Mouse (Mus musculus) layer of hippocampus, adult 9-11 months (tissue): ENCODE data around the gene Eya3.
"Not testable (repeated sequence)": the region's sequence is repeated elsewhere in the genome, so short reads cannot be mapped to it uniquely, and the experiment has no call there.

Experiments used
- DNase-seq: peaks from one replicate; pipeline ENCODE4 v3.0.0; 2022

The Eya3 gene

DNA sequence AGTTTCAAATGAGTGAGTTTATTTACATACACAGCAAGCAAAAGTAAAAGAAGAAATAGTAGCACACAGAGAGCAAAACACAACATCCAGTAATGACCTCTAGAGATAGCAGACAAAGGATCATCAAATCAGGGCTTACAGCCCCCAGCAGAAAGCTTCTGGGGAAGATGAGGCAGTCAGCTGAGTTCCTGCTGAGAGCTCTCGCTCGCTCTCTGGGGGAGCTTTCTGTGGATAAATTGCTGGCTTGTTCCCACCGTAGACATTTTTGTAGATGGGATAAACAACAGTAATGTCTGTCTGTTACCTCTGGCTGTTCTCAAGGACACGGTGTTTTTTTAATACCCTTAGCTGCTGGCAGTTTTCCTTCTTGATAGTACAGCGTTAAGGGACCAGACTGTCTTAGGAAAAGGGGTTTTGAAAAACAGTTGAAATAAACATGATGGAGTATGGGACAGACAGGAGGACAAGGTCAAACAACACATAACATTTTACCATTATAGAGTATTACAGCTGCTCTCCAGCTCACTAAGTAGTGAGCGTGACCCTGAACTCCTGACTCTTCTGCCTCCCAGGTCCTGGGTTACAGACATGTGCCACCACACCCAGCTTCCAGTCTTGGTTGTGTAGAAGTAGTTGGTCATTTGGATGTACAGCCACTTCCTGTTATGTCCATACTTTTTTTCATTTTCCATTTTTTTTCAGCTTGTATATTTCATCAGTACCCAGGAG is 10.6 kb downstream of the Eya3 start:
- no peak for DNase-seq

DNA sequence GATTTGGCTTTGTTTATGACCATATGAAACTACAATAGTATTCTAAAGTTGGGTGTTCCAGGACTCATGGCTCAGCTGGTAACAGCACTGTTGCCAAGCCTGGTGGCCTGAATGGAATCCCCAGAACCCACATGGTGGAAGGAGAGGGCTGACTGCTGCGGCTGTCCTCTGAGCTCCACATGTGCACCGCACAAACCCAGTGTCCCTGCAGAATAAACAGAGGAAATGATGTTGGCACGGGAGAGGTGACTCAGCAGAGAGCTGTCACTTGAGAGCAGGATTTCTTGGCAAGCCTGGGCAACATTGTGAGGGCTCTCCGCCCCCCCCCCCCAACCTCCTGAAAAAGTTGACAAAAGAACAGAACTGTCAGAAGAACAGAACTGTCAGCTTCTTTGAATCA is 14.1 kb downstream of the Eya3 start:
- DNase-seq, result no peak

DNA sequence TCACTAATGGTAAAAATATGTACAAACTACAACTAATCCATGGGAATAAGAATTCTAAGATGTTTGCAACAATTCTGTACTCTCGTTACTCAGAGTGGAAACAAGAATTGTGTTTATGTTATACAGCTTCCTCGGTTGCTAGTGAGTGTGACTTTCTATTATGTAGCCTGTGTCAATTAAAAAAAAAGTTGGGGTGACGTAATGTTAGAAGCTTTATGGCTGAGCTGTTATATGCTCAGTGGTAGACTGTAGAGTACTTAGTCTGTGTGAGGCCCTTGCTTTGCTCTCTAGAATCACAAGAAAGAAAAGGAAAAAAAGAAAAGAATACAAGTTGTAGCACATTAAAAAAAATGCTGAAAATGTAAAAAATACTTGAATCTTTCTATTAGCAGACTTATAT is 15.0 kb downstream of the Eya3 start:
- no peak for DNase-seq

DNA sequence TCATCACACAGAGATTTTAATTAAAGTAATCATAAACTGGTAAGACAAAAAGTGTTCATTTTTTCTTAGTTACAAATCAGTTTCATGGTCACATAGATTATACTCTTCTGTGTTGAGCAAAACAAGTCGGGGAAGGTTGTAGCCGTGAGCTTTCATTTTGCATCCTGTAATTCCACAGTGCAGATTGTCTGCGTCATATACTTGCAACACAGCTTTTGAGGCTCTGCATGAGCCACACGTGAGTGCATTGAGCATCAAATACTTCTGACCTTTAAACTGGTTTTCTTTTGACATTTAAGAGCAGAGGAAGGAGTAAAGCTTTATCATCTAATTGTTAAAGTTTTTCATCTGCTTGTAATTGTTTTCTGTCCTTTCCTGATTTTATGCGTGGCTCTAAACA is 16.5 kb downstream of the Eya3 start:
- DNase-seq, result no peak

DNA sequence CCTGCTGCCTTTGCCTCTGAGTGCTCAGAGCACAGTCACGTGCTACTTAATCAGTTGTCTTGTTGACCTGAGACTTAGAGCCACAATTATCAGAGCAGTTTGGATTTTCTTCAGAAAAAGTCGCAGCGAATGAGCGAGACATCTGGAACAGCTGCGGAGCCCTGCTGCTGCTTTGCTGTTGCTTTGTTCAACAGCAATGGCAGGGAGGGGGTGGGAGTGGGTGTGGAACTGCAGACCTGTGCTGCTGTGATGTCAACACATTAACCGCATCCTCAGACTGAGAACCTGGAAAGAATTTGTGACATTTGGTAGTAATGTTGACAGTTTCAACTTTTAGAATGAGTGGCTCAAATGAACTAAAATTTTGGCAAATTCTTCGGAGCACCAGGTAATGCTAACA is 20.3 kb downstream of the Eya3 start:
- no peak for DNase-seq

DNA sequence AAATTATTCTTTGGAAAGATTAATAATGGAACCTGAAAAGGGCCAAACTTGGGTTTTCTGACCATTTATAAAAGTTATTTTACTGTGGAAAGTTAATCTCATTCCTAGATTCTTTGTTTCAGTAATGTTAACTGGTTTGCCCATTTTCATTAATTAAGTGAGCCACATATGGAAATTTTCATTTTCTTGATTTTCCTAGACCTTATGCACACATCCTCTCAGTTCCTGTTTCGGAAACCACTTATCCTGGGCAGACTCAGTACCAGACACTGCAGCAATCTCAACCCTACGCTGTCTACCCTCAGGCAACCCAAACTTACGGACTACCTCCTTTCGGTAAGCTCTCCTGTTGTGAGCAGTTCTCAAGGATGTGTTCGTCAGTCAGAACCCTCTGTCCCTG is 33.9 kb downstream of the Eya3 start:
- DNase-seq, result no peak

DNA sequence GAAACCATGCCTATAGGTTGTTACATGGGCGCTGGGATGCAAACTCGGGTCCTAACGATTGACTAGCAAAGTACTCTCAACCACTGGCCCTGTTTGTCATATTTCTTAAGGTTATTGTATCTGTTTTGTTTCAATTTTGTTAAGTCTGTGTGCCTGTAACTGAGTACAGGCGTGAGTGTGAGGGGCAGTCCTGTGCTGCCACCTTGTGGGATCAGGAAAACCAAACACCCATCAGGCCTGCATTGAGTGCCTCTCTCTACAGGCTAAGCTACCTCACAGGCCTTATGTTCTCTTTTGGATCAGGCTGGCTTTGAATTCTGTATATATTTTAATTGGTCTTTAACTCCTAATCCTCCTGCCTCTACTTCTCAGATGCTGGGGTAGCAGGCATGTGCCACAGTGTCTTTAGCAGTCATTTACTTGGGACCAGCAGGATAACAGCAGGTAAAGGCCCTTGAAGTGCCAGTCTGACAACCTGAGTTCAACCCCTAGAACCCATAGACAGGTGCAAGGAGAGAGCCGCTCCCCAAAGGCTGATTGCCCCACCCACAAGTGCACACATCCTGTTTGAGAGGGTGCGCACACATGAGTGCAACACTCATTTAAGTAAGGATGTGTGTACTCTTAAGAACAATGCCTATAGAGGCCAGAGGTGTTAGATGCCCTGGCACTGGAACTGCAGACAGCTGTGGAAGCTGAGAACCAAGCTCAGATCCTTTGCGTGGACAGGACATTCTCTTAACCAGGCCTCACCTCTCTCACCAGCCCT is 38.2 kb downstream of the Eya3 start:
- no peak for DNase-seq

DNA sequence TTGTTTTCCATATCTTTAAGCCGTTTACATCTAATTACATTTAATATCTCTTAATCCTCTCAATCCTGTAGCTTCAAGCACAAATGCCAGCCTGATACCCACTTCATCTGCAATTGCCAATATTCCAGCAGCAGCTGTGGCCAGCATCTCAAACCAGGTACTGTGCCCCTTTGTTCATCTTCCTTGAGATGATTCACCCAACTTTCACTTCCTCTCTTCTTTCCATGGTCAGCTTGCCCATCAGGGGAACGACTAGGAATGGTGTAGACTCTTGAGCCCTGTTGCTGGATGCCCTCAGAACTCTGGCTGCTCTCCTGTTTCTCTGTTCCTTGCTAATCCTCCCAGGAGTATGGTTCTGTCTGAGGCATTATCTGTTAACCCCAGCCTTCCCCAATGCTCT is 50.8 kb downstream of the Eya3 start:
- no peak for DNase-seq

DNA sequence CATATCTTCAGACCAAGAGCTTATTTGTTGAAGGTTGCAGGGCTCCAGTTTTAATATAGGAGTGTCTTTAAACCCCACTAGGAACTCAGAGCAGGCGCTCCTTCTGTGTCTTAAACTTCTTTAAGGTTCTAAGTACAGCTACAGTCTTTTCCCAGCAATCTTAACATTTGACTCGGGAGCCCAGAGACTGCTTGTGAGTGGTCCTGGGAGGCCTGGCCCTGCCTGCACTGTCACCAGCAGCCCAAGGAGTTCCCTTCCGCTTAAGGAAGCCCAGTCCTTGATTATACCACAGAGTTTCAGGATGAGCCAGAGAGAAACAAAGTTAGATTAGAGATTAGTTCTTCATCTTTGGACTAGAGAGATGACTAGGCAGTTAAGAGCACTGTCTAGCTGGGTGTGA is 54.6 kb downstream of the Eya3 start:
- DNase-seq, result no peak

DNA sequence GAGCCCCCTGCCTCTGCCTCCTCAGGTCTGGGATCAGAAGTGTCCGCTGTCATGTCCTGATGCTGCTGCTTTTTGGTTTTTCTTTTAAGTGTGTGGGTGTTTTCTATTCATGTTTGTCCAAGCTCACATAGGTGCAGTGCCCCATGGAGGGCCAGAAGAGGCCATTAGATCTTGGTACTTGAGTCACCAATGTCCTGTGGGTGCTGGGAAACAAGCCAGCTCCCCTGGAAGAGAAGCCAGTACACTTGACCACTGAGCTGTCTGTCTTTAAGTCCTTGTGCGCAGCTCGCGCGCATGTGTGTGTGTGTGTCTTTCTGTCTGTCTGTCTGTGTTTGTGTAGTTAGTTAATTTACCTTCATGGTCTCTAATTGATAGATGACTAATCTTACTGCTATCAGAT is 63.3 kb downstream of the Eya3 start:
- DNase-seq, result no peak

DNA sequence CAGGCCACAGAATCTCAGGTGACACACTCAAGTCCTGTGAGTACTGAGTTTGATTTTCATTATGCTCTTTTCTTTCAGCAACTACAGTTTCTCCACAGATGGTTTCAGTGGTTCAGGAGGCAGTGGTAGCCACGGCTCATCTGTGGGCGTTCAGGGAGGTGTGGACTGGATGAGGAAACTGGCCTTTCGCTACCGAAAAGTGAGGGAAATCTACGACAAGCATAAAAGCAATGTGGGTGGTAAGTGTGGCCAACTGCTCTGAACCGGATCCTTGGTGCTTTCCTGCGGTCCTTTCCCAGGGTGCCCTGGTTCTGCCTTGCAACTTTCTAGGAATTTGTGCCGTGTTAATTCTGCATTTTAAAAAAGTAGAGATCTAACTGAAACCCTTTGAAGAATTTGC is 68.1 kb downstream of the Eya3 start:
- no peak for DNase-seq

DNA sequence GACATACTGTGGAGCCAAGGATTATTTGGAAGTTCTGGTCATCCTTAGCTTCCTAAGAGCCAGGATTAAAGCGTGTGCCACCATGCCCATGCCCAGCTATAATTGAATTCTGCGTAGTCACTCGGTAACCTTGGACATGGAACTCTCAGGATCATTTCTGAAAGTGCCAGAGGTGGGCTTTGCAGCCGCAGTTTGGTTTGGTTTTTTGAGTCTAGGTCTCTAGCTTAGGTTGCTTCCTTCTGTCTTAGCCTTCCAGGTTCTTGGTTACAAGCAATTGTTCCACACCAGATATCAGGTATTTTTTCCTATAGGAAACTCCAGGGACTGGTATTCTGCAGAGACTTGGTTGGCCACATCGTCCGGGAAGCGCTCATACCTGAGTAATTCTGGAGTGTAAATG is 74.4 kb downstream of the Eya3 start:
- no peak for DNase-seq

DNA sequence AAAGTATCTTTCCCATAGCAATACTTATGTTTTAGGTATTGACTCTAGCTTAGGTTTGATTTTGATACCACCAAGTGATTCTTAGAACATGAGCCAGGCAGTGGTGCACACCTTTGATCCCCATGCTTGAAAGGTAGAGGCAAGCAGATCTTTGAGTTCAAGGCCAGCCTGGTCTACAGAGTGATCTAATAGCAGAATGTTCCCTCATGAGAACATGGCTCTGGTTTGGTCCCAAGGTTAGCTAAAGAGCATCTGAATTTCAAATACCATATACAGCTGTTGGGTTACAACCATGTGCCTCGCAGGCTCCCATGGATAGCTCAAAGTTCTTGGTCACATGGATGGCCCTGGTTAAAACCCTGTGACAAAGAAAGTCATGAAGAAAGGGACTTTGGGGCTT is 79.5 kb downstream of the Eya3 start:
- DNase-seq, result no peak

DNA sequence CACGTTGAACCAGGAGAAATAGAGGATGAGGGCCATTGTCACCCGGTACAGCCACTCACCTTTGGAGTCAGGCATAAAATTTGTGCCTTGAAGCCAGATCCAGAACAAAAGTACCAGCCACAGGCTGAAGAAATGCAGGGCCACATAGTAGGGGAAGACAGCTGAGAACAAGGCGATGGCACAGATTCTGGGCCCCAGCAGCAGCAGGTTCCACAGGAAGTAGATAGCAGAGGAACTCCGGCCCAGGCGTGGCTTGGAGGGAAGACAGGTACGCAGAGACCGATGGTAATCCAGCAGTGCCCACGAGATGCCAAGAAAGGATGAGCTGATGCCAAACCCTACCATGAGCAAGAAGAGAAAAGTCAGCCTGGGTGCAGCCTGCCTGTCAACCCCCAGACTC is 89.4 kb downstream of the Eya3 start:
- DNase-seq, result no peak

DNA sequence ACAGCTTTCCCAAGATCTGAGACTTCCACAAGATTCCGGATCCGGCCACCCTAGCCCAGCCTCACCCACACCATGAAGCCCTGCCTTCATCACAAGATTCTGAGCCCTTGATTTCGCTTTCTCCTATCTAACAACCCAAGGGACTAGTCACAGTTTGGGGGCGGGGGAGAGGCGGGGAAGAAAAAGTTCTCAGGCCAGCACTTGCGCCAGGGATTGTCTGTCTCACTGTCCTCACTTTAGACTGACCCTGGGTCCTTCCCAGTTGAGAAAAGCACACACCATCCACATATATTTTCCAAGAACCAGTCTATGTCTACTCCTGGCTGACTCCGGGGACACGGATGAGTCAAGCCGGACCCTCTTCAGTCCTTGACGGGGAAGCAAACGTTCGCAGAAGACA is 92.8 kb downstream of the Eya3 start:
- DNase-seq, result no peak

DNA sequence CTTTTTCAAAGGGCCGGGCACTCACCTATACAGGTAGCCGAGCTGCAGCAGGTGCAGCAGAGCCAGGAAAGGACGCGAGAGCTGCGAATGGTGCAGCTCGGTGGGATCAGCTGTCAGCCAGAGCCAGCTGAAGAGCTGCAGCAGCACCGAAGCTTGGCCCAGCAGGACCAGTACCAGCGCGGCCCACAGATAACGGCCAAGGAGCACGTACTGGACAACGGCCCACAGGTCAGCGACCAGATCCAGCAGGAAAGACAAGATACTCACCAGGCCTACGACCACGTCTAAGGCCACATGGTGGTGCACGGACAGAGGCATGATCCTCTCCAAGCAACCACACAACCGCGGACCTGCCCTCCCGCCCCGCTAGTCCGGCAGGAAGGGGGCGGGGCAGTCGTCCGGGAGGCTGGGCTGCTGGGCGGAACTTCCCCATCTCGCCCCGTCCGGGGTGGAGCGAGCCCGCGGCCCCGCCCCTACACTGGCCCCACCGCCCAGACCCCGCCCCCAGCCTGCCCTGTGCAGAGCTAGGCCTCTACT is 93.4 kb downstream of the Eya3 start, which contains the start of gene Xkr8:
Xkr8 (minus strand) TSS at position 399 of the 537 bp plus-strand sequence.
- peak; percentile 81 for DNase-seq

DNA sequence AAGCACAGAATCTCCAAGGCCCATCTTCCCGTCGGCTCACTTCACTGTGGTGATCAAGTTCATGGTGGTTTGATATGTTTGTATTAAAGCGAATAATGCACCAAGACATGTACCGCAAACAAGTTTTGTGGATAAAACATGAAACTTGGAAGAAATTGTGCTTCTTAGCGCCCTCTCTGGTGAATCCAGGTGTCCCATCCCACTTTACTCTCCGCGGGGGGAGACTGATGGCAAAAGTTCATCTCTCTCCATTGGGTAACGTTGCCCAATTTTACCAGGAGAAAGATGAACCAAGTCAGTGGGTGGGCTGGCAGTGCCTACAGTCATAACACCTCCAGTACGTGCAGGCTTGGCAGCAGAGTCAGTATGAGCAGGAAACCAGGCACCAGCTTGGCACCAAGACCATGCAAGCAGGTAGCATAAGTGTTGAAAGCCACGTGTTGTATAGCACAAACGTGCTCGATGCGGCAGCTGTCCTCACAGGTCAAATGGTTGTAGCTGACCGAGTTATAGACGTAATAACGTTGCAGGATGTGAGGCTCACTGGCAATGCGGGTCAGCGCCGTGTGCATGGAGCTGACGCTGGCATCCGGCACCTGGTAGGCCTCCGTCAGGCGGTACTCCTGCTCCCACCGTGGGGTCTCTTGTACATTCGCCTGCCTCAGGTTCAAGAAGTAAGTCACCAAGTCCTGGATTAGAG is 94.4 kb downstream of the Eya3 start:
- DNase-seq, result peak; percentile 38

DNA sequence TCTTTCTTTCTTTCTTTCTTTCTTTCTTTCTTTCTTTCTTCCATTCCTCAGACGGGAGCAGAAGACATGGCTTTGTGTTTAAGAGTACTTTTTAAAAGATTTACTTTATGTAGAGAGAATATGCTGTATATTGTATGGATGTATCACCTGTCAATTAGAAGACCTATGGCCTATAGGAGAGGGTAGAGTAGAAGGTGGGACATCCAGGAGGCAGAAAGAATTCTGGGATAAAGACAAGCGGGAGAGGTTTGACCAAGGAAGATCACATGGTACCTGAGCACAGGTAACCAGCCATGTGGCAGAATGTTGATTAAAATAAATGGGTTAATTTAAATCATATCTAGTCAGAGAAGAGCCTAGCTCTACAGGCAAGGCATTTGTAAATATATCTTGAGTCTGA is 96.0 kb downstream of the Eya3 start:
- DNase-seq, result no peak

DNA sequence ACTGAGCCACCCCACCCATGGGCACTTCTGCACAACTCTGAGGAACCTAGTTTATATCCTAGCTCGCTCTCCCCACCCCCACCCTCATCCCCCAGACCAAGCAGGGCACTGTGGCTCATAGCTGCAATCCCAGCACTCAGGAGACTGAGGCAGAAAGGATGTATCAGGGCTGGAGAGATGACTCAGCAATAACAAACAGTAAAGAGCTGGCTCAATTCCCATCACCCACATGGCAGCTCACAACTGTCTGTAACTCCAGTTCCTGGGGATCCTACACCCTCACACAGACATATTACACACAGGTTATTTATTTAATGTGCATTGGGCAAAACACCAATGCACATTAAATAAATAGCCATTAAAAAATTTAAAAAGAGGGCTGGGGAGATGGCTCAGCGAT is 96.6 kb downstream of the Eya3 start:
- no peak for DNase-seq

DNA sequence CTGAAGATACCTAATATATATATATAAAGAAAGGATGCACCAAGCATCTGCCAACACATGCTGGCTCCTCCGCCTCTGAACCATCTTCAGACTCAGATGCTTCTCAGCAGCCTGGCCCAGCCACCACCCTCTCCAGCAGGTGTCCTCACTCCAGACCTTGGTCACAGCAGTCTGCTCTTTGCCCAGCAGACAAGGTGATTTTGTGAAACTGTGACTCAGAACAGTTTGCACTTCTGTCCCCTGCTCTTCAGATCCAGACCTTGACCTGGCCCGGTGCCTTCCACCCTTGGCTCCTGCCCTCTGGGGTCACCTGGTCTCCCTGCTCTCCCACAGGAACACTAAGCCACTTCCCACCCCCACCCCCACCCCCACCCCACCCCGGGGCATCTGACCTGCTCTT is 97.1 kb downstream of the Eya3 start:
- no peak for DNase-seq

DNA sequence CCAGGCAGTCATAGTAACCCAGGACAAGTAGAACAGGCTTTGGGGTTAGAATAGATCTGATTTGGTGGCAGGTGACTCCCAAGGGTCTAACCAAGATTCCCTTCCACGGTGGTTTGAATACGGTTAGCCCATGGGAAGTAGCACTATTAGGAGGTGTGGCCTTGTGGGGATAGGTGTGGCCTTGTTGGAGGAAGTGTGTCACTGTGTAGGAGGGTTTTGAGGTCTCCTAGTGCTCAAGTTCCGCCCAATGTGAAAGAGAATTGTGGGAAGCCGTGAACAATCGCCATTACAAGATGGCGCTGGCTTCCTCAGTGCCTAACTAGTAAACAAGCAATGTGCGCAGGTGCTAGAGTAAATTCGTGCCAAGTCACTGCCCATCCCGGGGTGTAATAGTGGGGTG is 98.4 kb downstream of the Eya3 start:
- not testable (repeated sequence) for DNase-seq

DNA sequence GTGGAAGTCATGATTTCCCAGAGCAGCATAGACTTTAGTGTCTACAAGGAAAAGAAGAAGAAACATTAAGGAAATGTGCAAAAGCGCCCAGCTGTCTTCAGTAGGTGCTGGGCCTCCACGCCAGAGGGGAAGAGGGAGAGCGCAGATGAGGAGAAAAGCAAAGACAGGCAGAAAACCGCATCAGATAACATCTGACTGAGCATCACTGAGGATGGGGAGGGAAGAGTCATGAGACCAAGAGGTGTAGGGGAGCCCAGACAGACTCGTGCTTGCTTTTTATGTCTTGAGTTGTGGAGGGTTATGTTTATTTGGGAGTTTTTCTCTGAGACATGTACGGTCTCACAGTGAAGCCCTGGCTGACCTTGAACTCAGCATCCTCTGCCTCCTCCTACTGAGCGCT is 102.7 kb downstream of the Eya3 start:
- DNase-seq, result no peak

DNA sequence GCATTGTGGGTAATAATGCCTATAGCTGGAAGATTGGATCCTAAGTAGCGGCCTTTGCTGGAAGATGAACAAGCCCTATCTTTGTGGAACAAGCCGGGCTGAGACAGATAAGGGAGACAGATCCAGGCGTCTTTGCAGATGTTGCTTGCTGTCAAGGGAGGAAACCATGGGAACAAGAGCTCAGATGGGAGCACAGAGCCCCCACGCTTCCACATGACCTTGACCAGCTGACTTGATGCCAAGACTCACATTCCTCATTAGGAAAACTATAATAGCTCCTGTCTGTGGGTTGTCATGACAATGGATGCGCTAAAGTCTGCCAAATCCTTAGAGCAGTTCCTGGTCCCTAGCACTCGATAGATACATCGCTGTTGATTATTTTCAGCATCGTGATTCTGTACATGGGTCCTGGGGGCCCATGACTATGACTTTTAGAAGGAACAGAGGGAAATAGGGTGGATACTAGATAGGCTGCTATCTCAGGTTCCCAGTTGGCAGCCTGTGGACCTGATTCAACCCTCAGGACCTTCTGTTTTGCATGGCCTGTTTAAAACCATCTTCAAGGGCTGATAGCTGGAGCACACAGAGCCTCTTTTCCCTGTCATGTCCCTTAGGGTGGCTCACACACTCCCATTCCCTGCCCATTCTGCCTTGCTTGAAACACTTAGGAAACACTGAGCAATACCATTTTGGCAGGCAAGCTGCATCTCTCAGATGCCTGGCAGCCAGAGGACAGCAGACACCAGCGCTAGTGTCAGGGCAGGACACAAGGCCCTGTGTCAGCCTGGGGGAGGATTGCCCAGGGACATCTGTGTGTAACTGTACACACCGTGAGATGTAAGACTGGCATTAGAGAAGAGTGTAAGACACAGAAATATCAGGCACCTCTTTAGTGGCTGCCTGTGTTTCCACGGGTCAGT is 105.5 kb downstream of the Eya3 start:
- DNase-seq, result peak; percentile 84
